Mouse (Mus musculus): ENCODE results near the gene 1500015O10Rik. TPM values are rescaled to one million over a fixed set of nuclear protein-coding genes. Genes with fewer than 3 reads are reported as not detected.
A peak's percentile ranks its signal among the peaks of the same experiment; 100 is the strongest.

Gene 1500015O10Rik
- polyA plus RNA-seq, 1 experiment from 2014 or later, result 36.5 TPM

DNA sequence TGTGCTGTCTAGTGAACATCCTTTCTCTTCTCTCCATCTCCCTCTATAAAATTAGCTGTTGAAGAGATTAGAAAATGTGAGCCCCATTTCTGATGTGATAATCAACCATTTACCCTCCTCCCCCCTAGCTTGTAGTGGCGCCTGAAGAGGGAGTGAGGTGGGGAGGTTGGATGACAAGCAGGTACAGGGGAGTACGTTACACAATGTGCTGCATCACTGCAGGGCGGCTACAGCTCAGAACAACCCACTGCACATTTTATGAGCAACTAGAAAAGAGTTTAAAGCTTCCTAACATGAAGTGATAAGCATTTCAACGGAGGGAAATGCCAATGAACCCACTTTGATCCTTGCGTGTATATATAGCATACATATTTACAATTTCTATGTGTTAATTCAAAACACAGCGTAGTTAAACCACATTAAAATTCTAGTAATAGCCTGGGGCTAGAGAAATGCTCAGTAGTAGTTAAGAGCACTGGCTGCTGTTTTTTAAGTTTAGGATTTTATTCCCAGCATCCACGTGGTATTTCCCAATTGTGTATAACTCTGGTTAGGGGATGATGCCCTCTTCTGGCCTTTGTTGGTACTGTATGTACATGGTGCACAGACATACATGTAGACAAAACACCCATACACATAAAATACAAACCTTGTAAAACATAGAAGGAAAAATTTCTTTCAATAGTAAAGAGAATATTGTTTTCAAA lies 7.6 kb downstream of the 1500015O10Rik start:
- Histone ChIP-seq H3K4me1 (replicated peaks) (no peaks in the 10 kb centered on the region), H3K4me3 (no peak overlapping the region), H3K9ac (no peak overlapping the region), H3K36me3 (no peaks in the 10 kb centered on the region), H3K9me3 (0 out of 2 replicates have a peak, but pooled peaks cover 4% of the 10 kb centered on the region), H3K27me3 (no peaks in the 10 kb centered on the region), H3K4me2 (no peak overlapping the region), H3K27ac (no peak overlapping the region)
- peak; percentile 71; the same call in 1 of the 2 replicates for ATAC-seq (ENCODE audit: low FRiP score)
- 74% methylated on average over 7 of the region's 7 CpGs for WGBS

DNA sequence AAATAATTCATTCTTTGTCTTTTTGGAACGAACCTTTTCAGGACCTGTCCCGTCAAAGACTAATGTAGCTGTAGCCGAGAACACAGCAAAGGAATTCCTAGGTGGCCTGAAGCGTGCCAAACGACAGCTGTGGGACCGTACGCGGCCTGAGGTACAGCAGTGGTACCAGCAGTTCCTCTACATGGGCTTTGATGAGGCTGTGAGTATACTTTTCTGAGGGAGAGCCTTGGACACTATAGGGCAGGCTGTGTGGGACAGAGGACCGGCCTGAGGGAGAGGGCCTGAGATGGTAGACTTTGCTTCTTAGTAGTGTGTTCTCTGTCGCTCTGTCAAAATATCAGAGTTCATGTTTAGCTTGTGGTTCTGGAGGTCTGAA lies 8.1 kb downstream of the 1500015O10Rik start:
- 0 out of 2 replicates have a peak, but pooled peaks cover 4% of the 10 kb centered on the region for H3K9me3 ChIP-seq
- ATAC-seq (ENCODE audit: low FRiP score), result 0 out of 2 replicates have a peak, but pooled peaks have one; percentile 32
- H3K4me3 ChIP-seq, result no peak overlapping the region
- 87% methylated on average over 10 of the region's 10 CpGs for WGBS
- no peak overlapping the region for H3K27ac ChIP-seq
- H3K4me2 ChIP-seq, result no peak overlapping the region
- H3K4me1 ChIP-seq (replicated peaks), result no peaks in the 10 kb centered on the region
- H3K9ac ChIP-seq, result no peak overlapping the region
- no peaks in the 10 kb centered on the region for H3K27me3 ChIP-seq
- H3K36me3 ChIP-seq, result no peaks in the 10 kb centered on the region

DNA sequence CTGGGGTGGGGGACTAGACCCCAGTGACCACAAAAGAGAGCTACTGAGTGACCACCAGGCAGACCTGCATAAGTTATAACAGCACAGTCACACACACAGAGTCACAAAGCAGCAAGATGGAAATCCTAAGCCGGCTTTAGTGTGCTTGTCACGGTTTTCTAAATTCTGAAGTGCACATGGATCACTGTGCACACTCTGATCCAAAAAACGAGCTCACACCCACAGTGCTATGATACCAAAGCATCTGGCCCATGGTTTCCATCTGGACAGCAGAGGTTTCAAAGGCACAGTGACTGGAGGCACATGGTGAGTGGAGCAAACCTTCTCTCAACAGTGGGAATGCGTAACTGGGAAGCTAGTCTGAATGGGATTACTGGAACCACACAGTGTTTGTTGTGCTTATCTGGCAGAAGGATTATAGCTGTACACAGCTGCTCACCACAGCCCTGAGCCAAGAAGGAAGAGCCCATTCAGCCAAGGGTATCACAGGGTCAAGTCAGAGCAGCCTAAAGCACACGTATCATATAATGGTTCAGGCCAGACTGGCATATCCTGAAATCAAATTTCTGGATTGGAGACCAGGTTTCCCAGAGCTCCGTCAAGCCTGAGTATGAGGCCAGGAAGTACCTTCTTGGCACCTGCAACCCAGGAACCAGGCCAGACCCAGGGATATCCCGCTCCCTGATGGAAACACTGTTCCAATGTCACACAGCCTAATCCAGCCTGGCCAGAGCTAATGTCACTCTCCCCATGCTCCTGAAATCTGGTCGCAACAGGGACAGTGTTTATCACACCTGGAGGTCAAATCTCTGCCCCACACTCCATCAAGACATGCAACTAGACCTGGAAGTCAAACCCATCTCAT lies 24.3 kb downstream of the 1500015O10Rik start:
- Histone ChIP-seq H3K4me3 (no peak overlapping the region), H3K4me1 (replicated peaks) (no peaks in the 10 kb centered on the region), H3K27me3 (no peaks in the 10 kb centered on the region), H3K9ac (no peak overlapping the region), H3K27ac (no peak overlapping the region), H3K9me3 (no peaks in the 10 kb centered on the region), H3K36me3 (peaks cover 57% of the 10 kb centered on the region), H3K4me2 (no peak overlapping the region)
- 91% methylated on average over 8 of the region's 8 CpGs for WGBS
- peak; percentile 47; the same call in 1 of the 2 replicates for ATAC-seq (ENCODE audit: low FRiP score)

DNA sequence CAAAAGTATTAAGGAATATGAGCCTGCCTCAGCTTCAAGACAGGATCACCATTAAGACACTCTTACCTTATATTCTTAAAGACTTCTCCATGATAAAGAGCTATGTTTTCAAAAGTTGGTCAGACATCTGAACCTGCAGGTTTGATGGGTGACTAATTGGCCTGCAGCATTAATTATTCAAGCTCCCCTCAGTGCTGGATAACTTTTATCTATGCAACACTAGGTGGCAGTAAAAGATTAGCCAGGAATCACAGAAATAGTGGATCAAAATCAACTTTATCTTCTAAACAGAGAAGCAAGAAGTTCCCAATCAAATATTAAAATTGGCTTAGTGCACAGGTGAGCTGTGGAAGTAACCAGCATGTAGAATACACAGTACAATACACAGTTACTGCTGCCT lies 29.7 kb downstream of the 1500015O10Rik start:
- peaks cover 52% of the 10 kb centered on the region for H3K36me3 ChIP-seq

DNA sequence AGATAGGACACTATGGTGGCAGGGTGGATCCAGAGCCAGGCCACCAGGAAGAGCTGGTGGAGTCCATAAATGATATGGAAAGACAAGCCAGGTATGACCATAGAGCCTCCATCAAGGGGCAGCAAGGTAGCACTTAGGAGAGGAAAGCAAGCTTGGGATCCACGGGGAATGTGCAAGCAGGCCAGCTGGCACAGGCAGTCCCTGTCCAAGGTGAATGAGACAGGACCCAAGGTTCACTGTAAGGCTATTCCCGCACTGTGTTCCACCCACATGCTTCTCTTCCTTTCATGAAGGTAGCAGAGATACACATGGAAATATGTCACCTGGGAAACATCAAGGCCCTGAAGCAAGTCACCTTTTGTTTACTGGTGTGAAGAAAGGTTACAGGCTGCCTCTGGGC lies 34.1 kb downstream of the 1500015O10Rik start:
- peaks cover 46% of the 10 kb centered on the region for H3K36me3 ChIP-seq
- H3K4me1 ChIP-seq (replicated peaks), result no peaks in the 10 kb centered on the region
- H3K4me2 ChIP-seq, result no peak overlapping the region
- H3K4me3 ChIP-seq, result no peak overlapping the region
- no peak overlapping the region for H3K27ac ChIP-seq
- H3K27me3 ChIP-seq, result no peaks in the 10 kb centered on the region
- no peaks in the 10 kb centered on the region for H3K9me3 ChIP-seq
- 91% methylated on average over 2 of the region's 2 CpGs for whole genome bisulfite sequencing
- no peak overlapping the region for H3K9ac ChIP-seq
- ATAC-seq (ENCODE audit: low FRiP score), result no peak

More for the DNA sequence above, 29.7 kb downstream of the 1500015O10Rik start:
- no peak overlapping the region for H3K4me2 ChIP-seq
- no peaks in the 10 kb centered on the region for H3K9me3 ChIP-seq
- no peaks in the 10 kb centered on the region for H3K27me3 ChIP-seq
- no peak overlapping the region for H3K9ac ChIP-seq
- H3K4me1 ChIP-seq (replicated peaks), result no peaks in the 10 kb centered on the region
- no peak overlapping the region for H3K27ac ChIP-seq
- H3K4me3 ChIP-seq, result no peak overlapping the region
- no peak for ATAC-seq (ENCODE audit: low FRiP score)

DNA sequence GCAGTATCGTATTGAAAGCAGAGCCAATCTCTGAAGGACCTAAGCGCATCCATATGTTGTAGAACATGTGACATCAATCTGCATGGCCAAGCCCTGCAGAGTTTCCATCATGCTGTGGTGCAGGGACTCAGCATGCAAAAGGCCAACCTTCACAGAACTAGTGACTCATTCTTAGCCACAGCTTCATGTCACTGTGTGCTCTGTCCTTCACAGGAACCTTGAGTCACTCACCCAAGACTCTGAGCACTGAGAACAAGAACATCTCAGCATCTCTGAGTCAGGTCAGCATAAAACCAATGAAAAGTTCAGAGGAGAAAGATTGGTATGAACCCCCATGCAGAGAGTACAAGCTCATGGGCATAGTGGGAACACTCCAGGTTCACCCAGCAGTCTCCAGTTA lies 35.9 kb downstream of the 1500015O10Rik start:
- Histone ChIP-seq H3K4me2 (no peak overlapping the region), H3K9ac (no peak overlapping the region), H3K36me3 (peaks cover 64% of the 10 kb centered on the region), H3K4me3 (no peak overlapping the region), H3K4me1 (replicated peaks) (no peaks in the 10 kb centered on the region), H3K27me3 (no peaks in the 10 kb centered on the region), H3K27ac (no peak overlapping the region), H3K9me3 (no peaks in the 10 kb centered on the region)
- WGBS, result 99% methylated on average over 2 of the region's 2 CpGs
- no peak for ATAC-seq (ENCODE audit: low FRiP score)

DNA sequence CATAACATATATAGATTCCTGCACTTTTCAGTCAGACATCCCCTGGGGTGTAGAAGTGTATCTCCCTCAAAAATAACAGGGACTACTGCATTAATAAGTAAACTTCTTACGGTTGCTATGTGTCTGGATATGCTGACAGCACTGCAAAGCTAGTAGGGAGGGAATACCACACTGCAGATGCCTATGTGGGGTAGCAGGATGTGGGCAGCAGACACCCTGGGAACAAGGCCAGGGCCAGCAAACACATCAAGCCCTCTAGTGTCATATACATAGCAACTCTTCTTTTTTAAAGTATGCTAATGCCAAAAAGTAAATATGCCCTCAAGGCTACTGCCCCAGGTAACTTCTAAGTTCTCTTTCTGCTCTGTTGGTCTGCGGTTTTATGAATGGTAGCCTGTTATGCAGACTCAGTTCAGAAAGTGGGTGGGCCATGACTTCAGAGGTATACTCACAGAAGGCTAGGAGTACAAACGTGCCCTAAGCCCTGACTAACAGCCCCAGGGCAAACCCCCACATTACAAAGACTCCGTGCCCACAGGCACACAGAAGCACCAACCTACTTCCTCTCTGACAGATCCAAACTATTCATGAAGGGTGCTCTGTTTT lies 38.1 kb downstream of the 1500015O10Rik start:
- H3K4me3 ChIP-seq, result no peak overlapping the region
- H3K4me1 ChIP-seq (replicated peaks), result no peaks in the 10 kb centered on the region
- ATAC-seq (ENCODE audit: low FRiP score), result no peak
- H3K27me3 ChIP-seq, result no peaks in the 10 kb centered on the region
- H3K9ac ChIP-seq, result no peak overlapping the region
- H3K4me2 ChIP-seq, result no peak overlapping the region
- 89% methylated on average over 4 of the region's 4 CpGs for WGBS
- H3K9me3 ChIP-seq, result no peaks in the 10 kb centered on the region
- H3K36me3 ChIP-seq, result peaks cover 68% of the 10 kb centered on the region
- no peak overlapping the region for H3K27ac ChIP-seq

DNA sequence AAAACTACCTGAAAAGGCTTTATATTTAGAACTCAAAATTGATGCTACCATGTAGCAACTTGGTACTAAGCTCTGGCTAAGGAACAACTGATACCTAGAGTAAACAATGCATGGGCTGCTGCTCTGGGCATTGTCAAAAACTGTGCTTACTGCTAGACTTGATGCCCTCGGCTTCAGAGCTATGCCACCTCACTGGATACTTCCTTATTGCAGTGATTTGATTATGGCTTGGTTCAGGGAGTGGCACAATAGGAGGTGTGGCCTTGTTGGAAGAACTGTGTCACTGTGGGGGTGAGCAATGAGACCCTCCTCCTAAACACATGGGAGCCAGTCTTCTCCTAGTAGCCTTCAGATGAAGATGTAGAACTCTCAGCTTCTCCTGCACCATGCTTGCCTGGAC lies 38.9 kb downstream of the 1500015O10Rik start:
- WGBS, result 76% methylated on average over 1 of the region's 1 CpGs
- no peak for ATAC-seq (ENCODE audit: low FRiP score)
- H3K9ac ChIP-seq, result no peak overlapping the region
- peaks cover 68% of the 10 kb centered on the region for H3K36me3 ChIP-seq
- no peaks in the 10 kb centered on the region for H3K4me1 ChIP-seq (replicated peaks)
- H3K27ac ChIP-seq, result no peak overlapping the region
- no peaks in the 10 kb centered on the region for H3K9me3 ChIP-seq
- no peak overlapping the region for H3K4me3 ChIP-seq
- H3K4me2 ChIP-seq, result no peak overlapping the region
- no peaks in the 10 kb centered on the region for H3K27me3 ChIP-seq

DNA sequence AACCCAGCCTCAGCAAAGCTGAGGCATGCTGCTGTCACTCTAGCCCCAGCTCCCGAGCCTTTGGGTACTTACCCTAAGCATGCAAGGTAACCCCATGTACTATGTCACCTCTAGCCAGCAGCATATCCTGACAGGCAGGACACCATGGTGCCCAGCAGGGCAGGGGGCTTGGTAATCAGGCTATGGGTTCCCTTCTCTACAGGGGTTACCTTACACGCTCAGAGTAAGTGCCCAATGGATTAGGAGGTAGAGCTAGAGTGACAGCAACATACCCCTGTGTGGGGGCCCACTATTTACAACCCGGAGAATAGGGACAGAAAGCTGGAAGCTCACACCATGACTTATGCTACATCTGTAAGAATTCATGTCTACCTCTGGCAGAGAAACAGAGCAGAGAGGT lies 39.6 kb downstream of the 1500015O10Rik start:
- Histone ChIP-seq H3K4me1 (replicated peaks) (no peaks in the 10 kb centered on the region), H3K27me3 (no peaks in the 10 kb centered on the region), H3K4me2 (no peak overlapping the region), H3K9me3 (no peaks in the 10 kb centered on the region), H3K27ac (no peak overlapping the region), H3K4me3 (no peak overlapping the region), H3K9ac (no peak overlapping the region), H3K36me3 (peaks cover 65% of the 10 kb centered on the region)
- ATAC-seq (ENCODE audit: low FRiP score), result no peak
- 92% methylated on average over 3 of the region's 3 CpGs for WGBS

DNA sequence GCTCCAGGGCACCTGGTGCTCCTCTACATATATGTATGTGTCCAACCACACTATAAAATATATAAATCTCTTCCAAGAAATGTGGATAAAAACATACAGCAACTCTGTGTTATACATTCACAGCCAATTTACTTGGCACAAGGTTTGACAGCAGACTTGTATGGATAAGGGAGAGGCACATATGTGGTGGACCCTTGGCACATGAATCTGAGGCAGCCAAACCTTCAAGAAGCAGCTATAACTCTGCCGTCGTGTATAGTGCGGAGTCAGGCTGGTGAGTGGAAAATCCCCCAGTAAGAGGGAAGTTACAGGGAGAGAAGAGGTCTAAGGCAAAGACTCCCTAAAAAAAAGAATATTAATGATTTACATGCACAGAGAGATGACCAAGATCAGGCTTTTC lies 42.3 kb downstream of the 1500015O10Rik start:
- no peak overlapping the region for H3K4me2 ChIP-seq
- H3K4me1 ChIP-seq (replicated peaks), result no peaks in the 10 kb centered on the region
- WGBS, result over 99% methylated on average over 3 of the region's 3 CpGs
- H3K27ac ChIP-seq, result no peak overlapping the region
- H3K9ac ChIP-seq, result no peak overlapping the region
- H3K36me3 ChIP-seq, result peaks cover 75% of the 10 kb centered on the region
- H3K4me3 ChIP-seq, result no peak overlapping the region
- H3K9me3 ChIP-seq, result no peaks in the 10 kb centered on the region
- no peaks in the 10 kb centered on the region for H3K27me3 ChIP-seq
- ATAC-seq (ENCODE audit: low FRiP score), result no peak

DNA sequence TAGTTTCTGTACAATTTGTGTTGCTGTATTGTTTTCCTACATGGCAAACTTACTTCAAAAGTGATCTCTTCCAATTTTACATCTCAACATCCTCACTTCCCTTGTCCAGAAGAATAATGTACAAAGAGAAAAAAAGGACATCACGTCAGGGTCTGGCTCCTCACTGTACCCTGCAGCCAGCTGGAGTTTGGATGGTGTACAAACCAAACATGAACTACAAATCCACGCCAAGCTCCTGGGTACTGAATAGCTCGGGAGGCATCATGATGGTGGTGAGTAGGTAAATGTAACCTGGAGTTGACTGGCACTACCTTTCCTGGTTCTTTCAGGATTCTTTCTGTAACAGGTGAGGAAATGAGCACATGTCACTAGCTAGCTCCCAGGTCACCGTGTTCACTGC lies 43.7 kb downstream of the 1500015O10Rik start:
- H3K4me2 ChIP-seq, result no peak overlapping the region
- ATAC-seq (ENCODE audit: low FRiP score), result no peak
- no peaks in the 10 kb centered on the region for H3K4me1 ChIP-seq (replicated peaks)
- no peak overlapping the region for H3K27ac ChIP-seq
- no peaks in the 10 kb centered on the region for H3K27me3 ChIP-seq
- H3K4me3 ChIP-seq, result no peak overlapping the region
- H3K36me3 ChIP-seq, result peaks cover 78% of the 10 kb centered on the region
- no peaks in the 10 kb centered on the region for H3K9me3 ChIP-seq
- WGBS, result 93% methylated on average over 4 of the region's 4 CpGs
- H3K9ac ChIP-seq, result no peak overlapping the region

DNA sequence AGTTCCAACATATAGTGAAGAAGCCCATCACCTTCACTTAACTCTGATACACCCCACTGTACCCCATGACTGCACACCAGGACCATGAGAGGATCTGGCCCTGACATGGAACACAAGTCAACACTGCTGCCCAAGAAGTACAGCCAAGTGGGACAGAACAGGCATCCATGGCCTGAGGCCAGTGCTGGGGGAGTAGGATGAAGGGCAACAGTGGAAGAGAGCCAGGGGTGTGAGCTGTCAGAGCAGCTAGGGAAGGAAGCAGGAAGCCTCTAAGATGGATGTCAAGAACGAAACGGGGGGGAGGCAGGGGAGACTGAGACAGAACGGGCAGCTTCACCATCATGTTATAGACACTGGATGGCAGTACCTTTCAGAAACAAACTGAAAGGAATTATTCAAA lies 45.7 kb downstream of the 1500015O10Rik start:
- Histone ChIP-seq H3K9ac (no peak overlapping the region), H3K27me3 (no peaks in the 10 kb centered on the region), H3K4me1 (replicated peaks) (no peaks in the 10 kb centered on the region), H3K27ac (no peak overlapping the region), H3K9me3 (no peaks in the 10 kb centered on the region), H3K4me2 (no peak overlapping the region), H3K4me3 (no peak overlapping the region), H3K36me3 (peaks cover 65% of the 10 kb centered on the region)
- WGBS, result 90% methylated on average over 3 of the region's 3 CpGs
- ATAC-seq (ENCODE audit: low FRiP score), result no peak
